Mouse (Mus musculus) hindbrain, embryonic 12.5 days (tissue): ENCODE data around the gene Gm4553. TPM values are rescaled to one million over a fixed set of nuclear protein-coding genes. Genes with fewer than 3 reads are reported as not detected.
"Not testable (repeated sequence)": the region's sequence is repeated elsewhere in the genome, so short reads cannot be mapped to it uniquely, and the experiment has no call there.

Experiments
- ATAC-seq: fragments of 200-750 bp; cut with Nextera tagmentation; 2 replicates; pipeline ENCODE4 v1.8.0; 2017; ENCODE audit warnings: moderate TSS enrichment; ENCODE audit not compliant: low FRiP score
- H3K27ac ChIP-seq: fragments of 300-500 bp; sonication (generic); 2 replicates; pipeline ENCODE4 v1.5.1; 2016; ENCODE audit warnings: mild to moderate bottlenecking
- H3K27me3 ChIP-seq: fragments of 300-500 bp; sonication (generic); 2 replicates; pipeline ENCODE4 v1.6.1; 2016; ENCODE audit warnings: mild to moderate bottlenecking
- H3K36me3 ChIP-seq: fragments of 300-500 bp; sonication (generic); 2 replicates; pipeline ENCODE4 v1.6.1; 2016; ENCODE audit warnings: mild to moderate bottlenecking
- H3K4me1 ChIP-seq: fragments of 300-500 bp; sonication (generic); 2 replicates; pipeline ENCODE4 v1.6.1; 2016
- H3K4me2 ChIP-seq: fragments of 300-500 bp; sonication (generic); replicated peaks from 2 replicates; pipeline ENCODE4 v1.6.1; 2016; ENCODE audit warnings: mild to moderate bottlenecking
- H3K4me3 ChIP-seq: fragments of 300-500 bp; sonication (generic); 2 replicates; pipeline ENCODE4 v1.5.1; 2016; ENCODE audit warnings: mild to moderate bottlenecking
- H3K9ac ChIP-seq: fragments of 300-500 bp; sonication (generic); 2 replicates; pipeline ENCODE4 v1.6.1; 2016; ENCODE audit warnings: mild to moderate bottlenecking, moderate library complexity
- H3K9me3 ChIP-seq: fragments of 300-500 bp; sonication (generic); replicated peaks from 2 replicates; pipeline ENCODE4 v1.6.1; 2016; ENCODE audit warnings: mild to moderate bottlenecking
- WGBS: fragments of 180-500 bp; shearing (Covaris S2); methylation state at CpG from one replicate; pipeline ENCODE4 v1.1.7; 2016; 5-methylcytosine and 5-hydroxymethylcytosine counted together
- polyA plus RNA-seq: library from polyadenylated mRNA; unstranded; fragments of >200 nt; fragmentation: Nextera tagmentation; extraction: Ambion mirVana; gene quantifications from 2 replicates; pipeline ENCODE4 v1.2.1, GENCODE M21; 2016

The Gm4553 gene
- polyA plus RNA-seq, 1 experiment from 2014 or later: not detected

GRCm38 (mm10) chr7:142159366-142159765 lies 6.2 kb downstream of the Gm4553 start:
- no peak overlapping the region for H3K4me2 ChIP-seq
- H3K4me1 ChIP-seq: no peaks in the 10 kb centered on the region
- no peak for ATAC-seq
- no peak overlapping the region for H3K4me3 ChIP-seq
- H3K9me3 ChIP-seq: no peaks in the 10 kb centered on the region
- H3K9ac ChIP-seq: no peak overlapping the region
- no peak overlapping the region for H3K27ac ChIP-seq
- H3K27me3 ChIP-seq: no peaks in the 10 kb centered on the region; the same call in 1 of the 2 replicates
- no peaks in the 10 kb centered on the region for H3K36me3 ChIP-seq
- 98% methylated on average over 3 of the region's 3 CpGs for WGBS

- not testable (repeated sequence) for H3K36me3 ChIP-seq, H3K4me2 ChIP-seq, H3K4me3 ChIP-seq, H3K9ac ChIP-seq, H3K27ac ChIP-seq, H3K9me3 ChIP-seq, H3K27me3 ChIP-seq, ATAC-seq, H3K4me1 ChIP-seq
- WGBS: 65% methylated on average over 2 of the region's 2 CpGs
Observed at GRCm38 (mm10) chr7:142157013-142157412, 8.5 kb downstream of the Gm4553 start, which contains the start of gene Gm29735. Gene Gm29735 (minus strand): TSS chr7:142157113.

GRCm38 (mm10) chr7:142155308-142155707 lies 10.2 kb downstream of the Gm4553 start:
- H3K27me3 ChIP-seq: no peaks in the 10 kb centered on the region
- H3K4me2 ChIP-seq: no peak overlapping the region
- H3K4me1 ChIP-seq: no peaks in the 10 kb centered on the region
- no peak overlapping the region for H3K9ac ChIP-seq
- no peak overlapping the region for H3K4me3 ChIP-seq
- 81% methylated on average over 1 of the region's 1 CpGs for WGBS
- H3K36me3 ChIP-seq: no peaks in the 10 kb centered on the region
- no peaks in the 10 kb centered on the region for H3K9me3 ChIP-seq
- no peak for ATAC-seq
- no peak overlapping the region for H3K27ac ChIP-seq

GRCm38 (mm10) chr7:142152191-142152590 lies 13.3 kb downstream of the Gm4553 start:
- Histone ChIP-seq H3K9ac (no peak overlapping the region), H3K36me3 (no peaks in the 10 kb centered on the region), H3K4me1 (no peaks in the 10 kb centered on the region), H3K4me2 (no peak overlapping the region), H3K27me3 (no peaks in the 10 kb centered on the region), H3K4me3 (no peak overlapping the region), H3K27ac (no peak overlapping the region), H3K9me3 (no peaks in the 10 kb centered on the region)
- 86% methylated on average over 4 of the region's 4 CpGs for WGBS
- ATAC-seq: no peak

GRCm38 (mm10) chr7:142148633-142149032 lies 16.9 kb downstream of the Gm4553 start:
- Histone ChIP-seq H3K9ac (no peak overlapping the region), H3K27ac (no peak overlapping the region), H3K9me3 (no peaks in the 10 kb centered on the region), H3K4me3 (no peak overlapping the region), H3K27me3 (no peaks in the 10 kb centered on the region), H3K4me2 (no peak overlapping the region), H3K36me3 (no peaks in the 10 kb centered on the region), H3K4me1 (no peaks in the 10 kb centered on the region)
- ATAC-seq: no peak

GRCm38 (mm10) chr7:142146033-142146432 lies 19.5 kb downstream of the Gm4553 start:
- Histone ChIP-seq H3K4me3 (no peak overlapping the region), H3K4me1 (no peaks in the 10 kb centered on the region), H3K4me2 (no peak overlapping the region), H3K27ac (no peak overlapping the region), H3K9me3 (no peaks in the 10 kb centered on the region), H3K36me3 (no peaks in the 10 kb centered on the region), H3K27me3 (no peaks in the 10 kb centered on the region), H3K9ac (no peak overlapping the region)
- 11% methylated on average over 1 of the region's 1 CpGs for WGBS
- no peak for ATAC-seq

- Histone ChIP-seq H3K9ac (no peak overlapping the region), H3K4me2 (no peak overlapping the region), H3K4me3 (no peak overlapping the region), H3K27ac (no peak overlapping the region), H3K27me3 (no peaks in the 10 kb centered on the region), H3K4me1 (no peaks in the 10 kb centered on the region), H3K9me3 (no peaks in the 10 kb centered on the region), H3K36me3 (no peaks in the 10 kb centered on the region)
- WGBS: 53% methylated on average over 4 of the region's 4 CpGs
- ATAC-seq: no peak
Observed at GRCm38 (mm10) chr7:142145413-142145940, 20.1 kb downstream of the Gm4553 start.

- no peak within 1 kb of the TSS for H3K9ac ChIP-seq
- ATAC-seq: no peak
- WGBS: 75% methylated on average over 1 of the region's 1 CpGs
Observed at GRCm38 (mm10) chr7:142144507-142144906, 21.0 kb downstream of the Gm4553 start, which contains the start of gene Gm45337. Gene Gm45337 (minus strand): TSS chr7:142144607.

GRCm38 (mm10) chr7:142143506-142144010 lies 22.0 kb downstream of the Gm4553 start:
- not testable (repeated sequence) for H3K4me3 ChIP-seq, H3K27me3 ChIP-seq, H3K36me3 ChIP-seq, H3K27ac ChIP-seq, H3K4me1 ChIP-seq, H3K4me2 ChIP-seq, H3K9me3 ChIP-seq, ATAC-seq, H3K9ac ChIP-seq
- WGBS: 50% methylated on average over 1 of the region's 1 CpGs

More at GRCm38 (mm10) chr7:142144507-142144906, 21.0 kb downstream of the Gm4553 start, which contains the start of gene Gm45337:
- Histone ChIP-seq H3K9me3 (no peaks in the 10 kb centered on the region), H3K4me2 (no peak within 1 kb of the TSS), H3K4me3 (no peak within 1 kb of the TSS), H3K27me3 (no peaks in the 10 kb centered on the region), H3K36me3 (no peaks in the 10 kb centered on the region), H3K27ac (no peak within 1 kb of the TSS), H3K4me1 (no peaks in the 10 kb centered on the region)

GRCm38 (mm10) chr7:142140696-142141095 lies 24.8 kb downstream of the Gm4553 start:
- Histone ChIP-seq H3K4me1 (no peaks in the 10 kb centered on the region), H3K36me3 (no peaks in the 10 kb centered on the region), H3K27me3 (no peaks in the 10 kb centered on the region), H3K4me2 (no peak overlapping the region), H3K9ac (no peak overlapping the region), H3K9me3 (no peaks in the 10 kb centered on the region), H3K4me3 (no peak overlapping the region), H3K27ac (no peak overlapping the region)
- 51% methylated on average over 1 of the region's 1 CpGs for WGBS
- no peak for ATAC-seq

GRCm38 (mm10) chr7:142135934-142136333 lies 29.6 kb downstream of the Gm4553 start, which contains the start of gene Gm39115:
Gene Gm39115 (minus strand): TSS chr7:142136034.
- 39% methylated on average over 2 of the region's 2 CpGs for WGBS
- not testable (repeated sequence) for ATAC-seq, H3K9ac ChIP-seq, H3K4me1 ChIP-seq, H3K27ac ChIP-seq, H3K27me3 ChIP-seq, H3K4me2 ChIP-seq, H3K4me3 ChIP-seq, H3K9me3 ChIP-seq, H3K36me3 ChIP-seq

- no peak overlapping the region for H3K4me2 ChIP-seq
- H3K27ac ChIP-seq: no peak overlapping the region
- H3K9ac ChIP-seq: no peak overlapping the region
- no peak overlapping the region for H3K4me3 ChIP-seq
- no peak for ATAC-seq
- H3K36me3 ChIP-seq: no peaks in the 10 kb centered on the region
- H3K4me1 ChIP-seq: no peaks in the 10 kb centered on the region
- no peaks in the 10 kb centered on the region for H3K9me3 ChIP-seq
- H3K27me3 ChIP-seq: 0 out of 2 replicates have a peak, but pooled peaks cover 2% of the 10 kb centered on the region
- WGBS: 59% methylated on average over 4 of the region's 4 CpGs
Observed at GRCm38 (mm10) chr7:142134206-142134995, 31.1 kb downstream of the Gm4553 start.
